Mouse (Mus musculus) lung, adult 2 months (tissue): Measurements from ENCODE around the gene Gm49354. TPM values are rescaled to one million over a fixed set of nuclear protein-coding genes. Genes with fewer than 3 reads are reported as not detected.
"Not testable (repeated sequence)": the region's sequence is repeated elsewhere in the genome, so short reads cannot be mapped to it uniquely, and the experiment has no call there.

Source experiments
- DNase-seq: peaks from one replicate; pipeline ENCODE4 v3.0.0; 2022
- H3K4me1 ChIP-seq: fragments of 200-500 bp; 2 replicates; pipeline ENCODE4 v1.6.1; 2011; ENCODE audit warnings: low read length; ENCODE audit not compliant: control insufficient read depth, insufficient read depth
- H3K4me3 ChIP-seq: fragments of 200-500 bp; replicated peaks from 2 replicates; pipeline ENCODE3; 2011; ENCODE audit warnings: low read depth, mild to moderate bottlenecking, control low read depth, low read length; ENCODE audit errors: extremely low read depth
- CTCF ChIP-seq: fragments of 200-500 bp; IDR thresholded peaks from 2 replicates; pipeline ENCODE4 v1.5.1; 2011; ENCODE audit warnings: mild to moderate bottlenecking, low read length, control low read depth; ENCODE audit not compliant: insufficient read depth
- POLR2A ChIP-seq: fragments of 200-500 bp; IDR thresholded peaks from 2 replicates; pipeline ENCODE4 v1.6.1; 2011; ENCODE audit warnings: low read depth, mild to moderate bottlenecking, control low read depth, low read length, borderline replicate concordance; ENCODE audit errors: extremely low read depth
- WGBS: fragments of 180-500 bp; shearing (Covaris S2); methylation state at CpG from one replicate; pipeline ENCODE4 v1.1.7; 2018; 5-methylcytosine and 5-hydroxymethylcytosine counted together
- polyA plus RNA-seq: library from polyadenylated mRNA; depleted of rRNA; stranded (reverse); fragments of >200 nt; gene quantifications from 2 replicates; pipeline ENCODE4 v1.2.3, GENCODE M21; 2012; rRNA removed

The Gm49354 gene
- polyA plus RNA-seq, 1 experiment: not detected

GRCm38 (mm10) chr13:59719475-59719874 is 62.6 kb downstream of the Gm49354 start:
- DNase-seq: no peak
- H3K4me3 ChIP-seq: no peak overlapping the region
- H3K4me1 ChIP-seq: no peaks in the 10 kb centered on the region
- no peak for TF ChIP-seq CTCF
- TF ChIP-seq POLR2A: no peak
- 79% methylated on average over 1 of the region's 1 CpGs for WGBS

GRCm38 (mm10) chr13:59718857-59719440 is 63.1 kb downstream of the Gm49354 start:
- not testable (repeated sequence) for DNase-seq, H3K4me1 ChIP-seq, H3K4me3 ChIP-seq
- 16% methylated on average over 6 of the region's 6 CpGs for WGBS

GRCm38 (mm10) chr13:59713710-59714109 is 68.3 kb downstream of the Gm49354 start:
- Histone ChIP-seq H3K4me3 (no peak overlapping the region), H3K4me1 (no peaks in the 10 kb centered on the region)
- no peak for DNase-seq
- WGBS: 35% methylated on average over 3 of the region's 3 CpGs
- no peak for TF ChIP-seq CTCF
- TF ChIP-seq POLR2A: no peak

- 69% methylated on average over 3 of the region's 3 CpGs for WGBS
These were observed 70.1 kb downstream of the Gm49354 start, which contains the start of gene Spata31d1b for GRCm38 (mm10) chr13:59711984-59712383. TSS of gene Spata31d1b (plus strand) at chr13:59712284.

GRCm38 (mm10) chr13:59710230-59710629 is 71.8 kb downstream of the Gm49354 start, which contains the start of gene Spata31d1a:
TSS of gene Spata31d1a (minus strand) at chr13:59710330.
- no peak for DNase-seq
- 87% methylated on average over 15 of the region's 15 CpGs for WGBS
- Histone ChIP-seq H3K4me3 (no peak within 1 kb of the TSS), H3K4me1 (no peaks in the 10 kb centered on the region)
- TF ChIP-seq POLR2A (no peak), CTCF (no peak)

More at GRCm38 (mm10) chr13:59711984-59712383, 70.1 kb downstream of the Gm49354 start, which contains the start of gene Spata31d1b:
- not testable (repeated sequence) for DNase-seq, H3K4me1 ChIP-seq, H3K4me3 ChIP-seq

Other genes starting within 250 kb of the Gm49354 start
- gene Agtpbp1, start 197.0 kb downstream of the Gm49354 start, polyA plus RNA-seq: 5.6 and 9.9 TPM in 2 replicates
- gene Naa35, start 197.0 kb downstream of the Gm49354 start, polyA plus RNA-seq: 19.8 and 32.7 TPM in 2 replicates
- 11.2 and 15.3 TPM in 2 replicates for gene Golm1, start 106.4 kb downstream of the Gm49354 start, polyA plus RNA-seq
- not detected in 2 replicates for gene 4921517D22Rik, start 88.1 kb downstream of the Gm49354 start, polyA plus RNA-seq
- not detected in 2 replicates for gene Spata31d1a, start 71.9 kb downstream of the Gm49354 start, polyA plus RNA-seq
- gene Spata31d1b, start 70.0 kb downstream of the Gm49354 start, polyA plus RNA-seq: 0.05 TPM in 1 of 2 replicates, not detected in the other
- gene Spata31d1d, start 50.5 kb downstream of the Gm49354 start, polyA plus RNA-seq: not detected in 2 replicates
- 0.04 TPM in 1 of 2 replicates, not detected in the other for gene 1700014D04Rik, start 35.5 kb downstream of the Gm49354 start, polyA plus RNA-seq
- 59.0 and 82.1 TPM in 2 replicates for gene Isca1, start 12.4 kb downstream of the Gm49354 start, polyA plus RNA-seq
- 20.1 and 24.5 TPM in 2 replicates for gene Tut7, start 40.9 kb upstream of the Gm49354 start, polyA plus RNA-seq